Mouse (Mus musculus): ENCODE data around the gene Col11a2.

GRCm38 (mm10) chr17:34109038-34109805 is 70.0 kb downstream of the Col11a2 start:
- TF ChIP-seq CTCF (IDR thresholded peaks at IDR 0.05; ENCODE audit: extremely low read depth, insufficient read depth, low read length) (peak; percentile 34; the same call in 1 of the 2 replicates), POLR2A (IDR thresholded peaks at IDR 0.05; ENCODE audit: extremely low read depth, insufficient read depth, low read length) (no peak)

Measured in cortical plate, adult 2 months (tissue).